Mouse (Mus musculus) duodenum, adult 2 months (tissue): ENCODE measurements around the gene Psmc6. TPM values are rescaled to one million over a fixed set of nuclear protein-coding genes. Genes with fewer than 3 reads are reported as not detected.

Experiments used
- polyA plus RNA-seq: library from polyadenylated mRNA; depleted of rRNA; stranded (reverse); fragments of >200 nt; gene quantifications from 2 replicates; pipeline ENCODE4 v1.2.3, GENCODE M21; 2012; ENCODE audit warnings: low replicate concordance; rRNA removed

Psmc6 gene
- 3.7 and 4.8 TPM in 2 replicates for polyA plus RNA-seq

DNA sequence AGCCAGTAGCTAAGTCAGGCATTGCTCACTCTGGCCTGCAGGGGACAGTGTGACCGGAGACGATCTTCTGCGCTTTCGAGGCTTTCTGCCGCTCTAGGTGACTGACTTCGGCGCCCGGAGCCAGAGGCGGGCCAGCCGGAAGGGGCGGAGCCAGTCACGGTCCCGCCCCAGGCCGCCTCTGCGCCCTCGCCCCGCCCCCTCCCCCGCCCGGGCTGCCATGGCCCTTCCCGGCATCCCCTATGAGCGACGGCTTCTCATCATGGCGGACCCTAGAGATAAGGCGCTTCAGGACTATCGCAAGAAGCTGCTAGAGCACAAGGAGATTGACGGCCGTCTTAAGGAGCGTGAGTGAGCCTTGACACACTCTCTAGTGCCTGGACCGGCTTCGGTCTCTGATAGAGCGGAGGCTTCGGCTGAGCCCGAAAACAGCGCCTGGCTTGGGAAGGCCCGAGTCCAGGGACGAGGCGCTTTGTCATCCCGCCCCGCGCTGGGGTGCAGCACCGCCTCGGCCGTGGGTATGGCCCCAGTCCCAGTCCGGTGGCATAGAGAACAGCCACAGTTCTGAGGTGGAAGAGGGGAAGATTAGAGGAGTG, at the start of gene Psmc6:
Psmc6 (plus strand) TSS at position 200 of the 593 bp plus-strand sequence.

DNA sequence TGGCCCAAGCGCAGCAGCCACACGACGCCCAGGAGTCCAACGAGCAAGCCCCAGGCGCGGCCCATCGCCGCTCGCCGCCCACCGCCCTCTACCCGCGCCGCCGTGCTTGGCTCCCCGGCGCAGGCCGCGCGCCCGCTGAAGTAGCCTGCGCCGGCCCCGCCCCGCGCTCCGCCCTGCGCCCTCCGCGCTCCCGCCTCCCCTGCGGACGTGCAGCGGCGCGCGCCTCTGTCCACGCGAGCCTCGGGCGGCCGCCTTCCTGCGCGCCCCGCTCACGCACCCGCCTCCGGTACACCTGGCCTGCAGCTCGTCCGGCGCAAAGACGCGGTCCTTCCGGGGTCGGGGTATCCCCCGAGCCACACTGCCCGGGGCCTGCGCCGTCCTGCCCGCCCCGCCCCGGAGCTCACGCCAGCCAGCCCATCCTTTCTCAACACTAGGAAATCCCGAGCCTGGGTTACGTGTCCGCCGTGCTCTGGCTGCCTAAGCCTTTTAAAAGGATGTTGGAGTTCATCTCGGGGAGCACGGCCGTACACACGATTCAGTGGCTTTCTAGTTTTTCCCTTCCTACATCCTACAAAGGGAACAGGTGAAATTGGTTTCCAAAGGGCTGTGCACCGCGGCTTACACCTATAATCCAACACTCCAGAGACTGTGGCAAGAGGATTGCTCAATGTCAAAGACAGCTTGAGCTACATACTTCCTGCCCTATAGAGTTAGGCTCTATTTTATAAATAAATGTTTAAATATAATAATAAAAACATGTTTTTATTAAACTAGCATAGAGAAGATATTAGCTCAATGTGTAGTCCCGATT, 11.0 kb upstream of the Psmc6 start, which contains the start of gene Ero1l:
Ero1l (minus strand) TSS at position 346 of the 811 bp plus-strand sequence.

DNA sequence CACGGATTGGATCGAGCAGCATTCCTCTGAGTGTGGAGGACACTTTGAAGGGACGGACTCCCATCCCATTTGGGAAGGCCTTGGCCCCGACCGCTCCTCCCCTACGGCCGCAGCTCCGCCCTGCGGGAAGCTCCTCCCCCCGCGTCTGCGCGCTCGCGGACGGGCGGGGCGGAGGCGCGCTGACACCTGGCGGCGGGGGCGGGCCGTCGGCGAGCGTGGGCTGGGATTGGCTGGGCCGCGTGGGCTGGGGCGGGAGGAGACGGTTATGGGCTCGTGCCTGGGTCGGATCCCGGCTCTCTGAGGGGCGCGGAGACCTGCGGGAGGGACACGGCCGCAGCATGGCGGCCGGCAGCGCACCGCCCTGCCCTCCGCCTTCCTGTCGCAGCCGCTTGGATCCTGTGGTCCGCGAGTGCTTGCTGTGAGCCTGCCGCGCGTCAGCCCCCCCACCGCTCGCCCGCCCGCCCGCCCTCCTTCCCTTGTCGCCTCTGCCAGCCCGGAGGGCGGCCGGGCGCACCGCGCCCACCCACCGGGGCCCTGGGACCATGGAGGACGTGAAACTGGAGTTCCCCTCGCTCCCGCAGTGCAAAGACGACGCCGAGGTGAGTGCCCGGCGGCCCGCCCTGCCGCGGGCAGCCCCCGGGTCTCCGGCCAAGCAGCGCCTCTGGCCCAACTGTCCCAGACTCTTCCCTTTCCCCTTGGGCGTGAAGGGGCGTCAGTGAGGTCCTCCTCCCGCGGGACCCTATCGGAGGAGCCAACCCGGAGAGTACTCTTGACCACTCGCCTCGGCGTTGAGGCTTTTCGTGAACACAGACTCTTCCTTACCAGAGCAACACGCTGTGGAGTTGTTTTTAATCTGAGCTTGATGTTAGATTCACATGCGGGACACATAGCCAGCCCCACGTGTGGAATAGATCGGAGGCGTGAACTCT, 21.6 kb downstream of the Psmc6 start, which contains the start of gene Styx:
Styx (plus strand) TSS at position 163 of the 929 bp plus-strand sequence.

Other genes with a start within 250 kb of the Psmc6 start
- 1.5 and 1.8 TPM in 2 replicates for gene Gpr137c, start 110.1 kb upstream of the Psmc6 start, polyA plus RNA-seq
- gene Txndc16, start 109.5 kb upstream of the Psmc6 start, polyA plus RNA-seq: 1.3 and 3.7 TPM in 2 replicates
- 2.5 and 2.8 TPM in 2 replicates for gene Ero1l, start 11.0 kb upstream of the Psmc6 start, polyA plus RNA-seq
- gene Styx, start 21.3 kb downstream of the Psmc6 start, polyA plus RNA-seq: 12.2 and 17.9 TPM in 2 replicates
- 0.52 and 1.6 TPM in 2 replicates for gene Gnpnat1, start 75.1 kb downstream of the Psmc6 start, polyA plus RNA-seq
- gene Fermt2, start 200.3 kb downstream of the Psmc6 start, polyA plus RNA-seq: 2.3 and 3.5 TPM in 2 replicates